Mouse (Mus musculus): ENCODE results near the gene Gm5797. TPM values are rescaled to one million over a fixed set of nuclear protein-coding genes. Genes with fewer than 3 reads are reported as not detected.
"Not testable (repeated sequence)": the region's sequence is repeated elsewhere in the genome, so short reads cannot be mapped to it uniquely, and the experiment has no call there.

Gm5797 gene
- not detected in 2 replicates for polyA plus RNA-seq (2016; fragmentation: Nextera tagmentation; extraction: Ambion mirVana)

- ATAC-seq (ENCODE audit: insufficient number of reproducible peaks, low FRiP score); H3K27me3 ChIP-seq (replicated peaks); H3K27ac ChIP-seq (ENCODE audit: poor library complexity, severe bottlenecking); H3K4me2 ChIP-seq; H3K9me3 ChIP-seq (replicated peaks); H3K4me3 ChIP-seq; H3K4me1 ChIP-seq (replicated peaks); H3K9ac ChIP-seq; H3K36me3 ChIP-seq: not testable (repeated sequence)
- no CpG with 5 or more reads among the region's 1 CpGs for WGBS
Observed at GRCm38 (mm10) chr14:7332295-7332694, at the start of gene Gm5797. Gene Gm5797, minus strand, starts transcription at chr14:7332395.

GRCm38 (mm10) chr14:7365034-7365433 lies 32.8 kb upstream of the Gm5797 start, which contains the start of gene Gm8374:
Gene Gm8374, minus strand, starts transcription at chr14:7365134.
- H3K4me2 ChIP-seq; ATAC-seq (ENCODE audit: insufficient number of reproducible peaks, low FRiP score); H3K36me3 ChIP-seq; H3K27ac ChIP-seq (ENCODE audit: poor library complexity, severe bottlenecking); H3K4me1 ChIP-seq (replicated peaks); H3K4me3 ChIP-seq; H3K27me3 ChIP-seq (replicated peaks); H3K9ac ChIP-seq; H3K9me3 ChIP-seq (replicated peaks): not testable (repeated sequence)
- WGBS: 62% methylated on average over 3 of the region's 3 CpGs

- H3K4me1 ChIP-seq (replicated peaks); H3K27ac ChIP-seq (ENCODE audit: poor library complexity, severe bottlenecking); H3K27me3 ChIP-seq (replicated peaks); H3K9me3 ChIP-seq (replicated peaks); ATAC-seq (ENCODE audit: insufficient number of reproducible peaks, low FRiP score); H3K36me3 ChIP-seq: not testable (repeated sequence)
- Histone ChIP-seq H3K4me3 (peak overlapping the region; percentile 63), H3K4me2 (peak overlapping the region; percentile 71), H3K9ac (peak overlapping the region; percentile 68)
- 2% methylated on average over 14 of the region's 19 CpGs for WGBS
Observed at GRCm38 (mm10) chr14:7315093-7315492, 17.1 kb downstream of the Gm5797 start.

DNA sequence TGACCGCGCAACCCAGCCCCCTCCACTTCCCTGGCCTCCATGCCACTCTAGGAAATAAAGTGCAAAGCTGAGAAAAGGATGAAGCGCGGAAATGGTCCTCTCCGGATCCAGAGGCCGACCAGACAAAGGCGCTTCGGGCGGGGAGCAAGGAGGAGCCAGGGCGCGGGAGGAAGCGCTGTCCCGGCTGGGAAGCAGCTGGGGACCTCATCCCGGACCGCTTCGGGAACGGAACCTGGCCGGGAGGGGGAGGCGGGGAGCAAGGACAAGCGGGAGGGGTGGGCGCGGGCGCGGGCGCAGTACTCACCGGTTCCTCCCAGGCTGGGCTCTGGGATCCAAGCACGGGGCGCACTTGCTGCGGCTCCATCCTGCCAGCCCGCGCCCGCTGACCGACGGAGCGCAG lies 17.5 kb downstream of the Gm5797 start, which contains the start of gene Gm3739:
Gene Gm3739 (minus strand): TSS at position 389 of the 400 bp plus-strand sequence.
- H3K27ac ChIP-seq (ENCODE audit: poor library complexity, severe bottlenecking); ATAC-seq (ENCODE audit: insufficient number of reproducible peaks, low FRiP score); H3K36me3 ChIP-seq; H3K27me3 ChIP-seq (replicated peaks); H3K9me3 ChIP-seq (replicated peaks); H3K4me1 ChIP-seq (replicated peaks): not testable (repeated sequence)
- WGBS: under 1% methylated on average over 16 of the region's 35 CpGs
- peak within 1 kb of the TSS; percentile 68 for H3K9ac ChIP-seq
- peak within 1 kb of the TSS; percentile 71 for H3K4me2 ChIP-seq
- peak within 1 kb of the TSS; percentile 63 for H3K4me3 ChIP-seq

Other genes starting within 250 kb of the Gm5797 start
- gene Gm3696, start 231.8 kb downstream of the Gm5797 start, polyA plus RNA-seq (2016; fragmentation: Nextera tagmentation; extraction: Ambion mirVana): 1.2 and 1.4 TPM in 2 replicates
- not detected in 2 replicates for gene Gm6676, start 207.0 kb downstream of the Gm5797 start, polyA plus RNA-seq (2016; fragmentation: Nextera tagmentation; extraction: Ambion mirVana)
- 3.4 and 4.1 TPM in 2 replicates for gene Gm3512, start 157.9 kb downstream of the Gm5797 start, polyA plus RNA-seq (2016; fragmentation: Nextera tagmentation; extraction: Ambion mirVana)
- not detected in 2 replicates for gene Gm16434, start 137.9 kb downstream of the Gm5797 start, polyA plus RNA-seq (2016; fragmentation: Nextera tagmentation; extraction: Ambion mirVana)
- gene Gm3727, start 67.7 kb downstream of the Gm5797 start, polyA plus RNA-seq (2016; fragmentation: Nextera tagmentation; extraction: Ambion mirVana): not detected in 2 replicates
- gene Gm3739, start 17.3 kb downstream of the Gm5797 start, polyA plus RNA-seq (2016; fragmentation: Nextera tagmentation; extraction: Ambion mirVana): 2.4 TPM in 2 replicates
- not detected in 2 replicates for gene Gm8374, start 32.7 kb upstream of the Gm5797 start, polyA plus RNA-seq (2016; fragmentation: Nextera tagmentation; extraction: Ambion mirVana)
- 0.15 TPM in 1 of 2 replicates, not detected in the other for gene Gm3755, start 118.5 kb upstream of the Gm5797 start, polyA plus RNA-seq (2016; fragmentation: Nextera tagmentation; extraction: Ambion mirVana)
- 0.45 and 1.4 TPM in 2 replicates for gene Gm3752, start 151.4 kb upstream of the Gm5797 start, polyA plus RNA-seq (2016; fragmentation: Nextera tagmentation; extraction: Ambion mirVana)
- gene Gm3558, start 236.2 kb upstream of the Gm5797 start, polyA plus RNA-seq (2016; fragmentation: Nextera tagmentation; extraction: Ambion mirVana): 0.10 and 0.43 TPM in 2 replicates